Mouse (Mus musculus): Measurements from ENCODE around the gene C3. TPM values are rescaled to one million over a fixed set of nuclear protein-coding genes. Genes with fewer than 3 reads are reported as not detected.

The C3 gene
- polyA plus RNA-seq, 1 experiment from 2014 or later: not detected

DNA sequence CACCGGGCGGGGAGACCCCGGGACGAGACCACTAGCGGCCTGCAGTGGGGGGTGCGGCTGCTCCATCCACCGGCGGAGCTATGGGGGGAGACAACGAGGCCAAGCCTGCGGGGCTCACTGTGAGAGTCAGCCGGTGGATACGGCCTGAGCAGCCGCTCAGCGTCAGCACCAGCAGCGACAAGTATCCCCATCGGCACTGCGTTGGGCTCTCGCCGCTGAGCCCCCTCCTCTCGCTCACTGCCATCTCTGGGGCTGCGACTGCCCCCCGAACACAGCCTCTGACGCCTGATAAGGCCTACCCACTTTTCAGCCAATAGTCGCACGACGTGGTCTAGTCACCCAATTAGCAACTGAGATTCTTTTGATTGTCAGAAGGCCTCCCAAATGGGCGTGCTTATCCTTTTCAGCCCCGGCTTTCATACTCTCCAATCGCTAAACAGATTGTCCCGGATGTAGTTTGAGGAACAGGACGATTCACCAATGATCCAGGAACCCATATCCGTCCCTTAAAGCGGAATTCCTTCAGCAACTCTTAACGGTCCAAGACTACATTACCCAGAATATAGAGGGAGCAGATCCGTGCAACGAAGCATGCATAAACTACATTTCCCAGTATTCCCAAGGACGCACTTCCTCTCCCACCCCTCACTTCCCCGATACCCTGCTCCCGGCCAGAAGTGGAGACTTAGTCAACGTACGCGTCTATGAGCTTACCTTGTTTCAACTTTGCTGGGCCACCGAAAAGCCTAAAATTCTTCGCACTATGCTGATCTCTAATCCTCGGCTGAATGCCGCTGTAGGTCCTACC lies 19.7 kb upstream of the C3 start:
- H3K36me3 ChIP-seq: peaks cover 19% of the 10 kb centered on the region
- under 1% methylated on average over 46 of the region's 46 CpGs for WGBS
- H3K27me3 ChIP-seq (ENCODE audit: low read depth, poor library complexity, severe bottlenecking): no peaks in the 10 kb centered on the region
- peak overlapping the region; percentile 81 for H3K4me3 ChIP-seq
- peak; percentile 93 for DNase-seq (ENCODE audit: low spot score)
- peak overlapping the region; percentile 95 for H3K27ac ChIP-seq (replicated peaks)
- H3K4me1 ChIP-seq: peaks cover 38% of the 10 kb centered on the region
- no peaks in the 10 kb centered on the region for H3K9me3 ChIP-seq (replicated peaks)

DNA sequence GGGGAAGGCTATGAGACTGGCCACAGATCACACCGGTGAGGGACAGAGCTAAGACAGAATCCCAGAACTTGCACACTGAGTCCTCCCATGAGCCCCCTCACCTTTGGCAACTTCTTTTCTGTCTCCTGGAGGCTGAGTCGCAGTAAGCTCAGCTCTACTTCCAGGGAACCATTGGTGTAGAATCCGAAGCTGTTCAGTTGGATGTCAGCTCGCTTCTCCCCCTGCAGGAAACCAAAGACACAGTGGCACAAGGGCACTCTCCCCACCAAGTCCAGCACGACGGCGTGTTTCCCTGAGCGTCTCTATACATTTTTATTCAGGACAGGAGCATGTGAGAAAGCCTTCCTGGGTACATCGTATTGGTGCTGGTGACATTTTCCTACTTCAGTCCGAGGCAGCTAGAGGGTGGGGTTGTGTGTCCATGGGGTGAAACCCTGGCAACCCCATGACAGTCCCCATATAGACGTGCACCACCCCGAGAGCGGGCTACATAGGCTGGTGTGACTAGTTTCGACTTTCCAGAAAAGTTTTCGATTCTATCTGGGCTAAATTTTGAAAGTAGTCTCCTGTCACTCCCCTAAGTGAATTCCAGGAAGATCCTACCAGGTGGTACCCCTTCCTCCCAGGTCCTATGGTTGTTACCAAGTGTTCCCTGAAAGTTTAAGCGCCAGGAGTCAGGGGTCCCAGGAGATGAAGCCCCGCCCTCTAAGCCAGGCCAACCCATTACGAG lies 18.9 kb upstream of the C3 start:
- peaks cover 27% of the 10 kb centered on the region for H3K36me3 ChIP-seq
- H3K4me1 ChIP-seq: peaks cover 38% of the 10 kb centered on the region
- peak; percentile 23 for DNase-seq (ENCODE audit: low spot score)
- H3K27me3 ChIP-seq (ENCODE audit: low read depth, poor library complexity, severe bottlenecking): no peaks in the 10 kb centered on the region
- peak overlapping the region; percentile 81 for H3K4me3 ChIP-seq
- H3K9me3 ChIP-seq (replicated peaks): no peaks in the 10 kb centered on the region
- H3K27ac ChIP-seq (replicated peaks): peak overlapping the region; percentile 95
- 4% methylated on average over 18 of the region's 18 CpGs for WGBS

DNA sequence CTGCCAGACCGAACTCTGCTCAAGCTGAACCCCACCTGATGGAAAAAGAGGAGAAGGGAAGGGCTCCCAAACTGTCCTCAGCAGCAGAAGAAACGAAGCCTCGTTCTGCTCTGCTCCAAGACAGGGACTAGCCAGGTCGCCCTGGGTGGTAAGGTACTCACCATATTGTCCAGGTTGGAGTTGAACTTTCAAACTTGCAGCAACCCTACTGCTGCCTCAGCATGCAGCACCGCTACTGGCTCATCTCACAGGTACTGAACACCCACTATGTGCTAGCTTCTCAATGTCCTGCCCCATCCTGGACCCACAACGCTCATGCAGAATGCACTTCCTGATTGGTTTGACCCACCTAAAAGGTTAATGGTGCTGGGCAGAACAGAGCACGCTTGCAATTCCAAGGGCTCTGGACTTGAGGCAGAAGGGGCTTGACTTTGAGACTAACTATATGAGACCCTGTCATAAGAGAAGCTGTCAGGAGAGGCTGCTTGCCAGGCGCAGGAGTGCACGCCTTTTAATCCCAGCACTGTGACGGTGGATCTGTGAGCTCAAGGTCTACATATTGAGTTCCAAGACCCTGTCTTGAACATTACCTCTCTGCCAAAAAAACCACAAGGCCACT lies 17.5 kb upstream of the C3 start:
- no peak overlapping the region for H3K4me3 ChIP-seq
- WGBS: 91% methylated on average over 10 of the region's 10 CpGs
- peaks cover 32% of the 10 kb centered on the region for H3K36me3 ChIP-seq
- DNase-seq (ENCODE audit: low spot score): no peak
- no peaks in the 10 kb centered on the region for H3K27me3 ChIP-seq (ENCODE audit: low read depth, poor library complexity, severe bottlenecking)
- no peaks in the 10 kb centered on the region for H3K9me3 ChIP-seq (replicated peaks)
- no peak overlapping the region for H3K27ac ChIP-seq (replicated peaks)
- H3K4me1 ChIP-seq: peaks cover 29% of the 10 kb centered on the region

DNA sequence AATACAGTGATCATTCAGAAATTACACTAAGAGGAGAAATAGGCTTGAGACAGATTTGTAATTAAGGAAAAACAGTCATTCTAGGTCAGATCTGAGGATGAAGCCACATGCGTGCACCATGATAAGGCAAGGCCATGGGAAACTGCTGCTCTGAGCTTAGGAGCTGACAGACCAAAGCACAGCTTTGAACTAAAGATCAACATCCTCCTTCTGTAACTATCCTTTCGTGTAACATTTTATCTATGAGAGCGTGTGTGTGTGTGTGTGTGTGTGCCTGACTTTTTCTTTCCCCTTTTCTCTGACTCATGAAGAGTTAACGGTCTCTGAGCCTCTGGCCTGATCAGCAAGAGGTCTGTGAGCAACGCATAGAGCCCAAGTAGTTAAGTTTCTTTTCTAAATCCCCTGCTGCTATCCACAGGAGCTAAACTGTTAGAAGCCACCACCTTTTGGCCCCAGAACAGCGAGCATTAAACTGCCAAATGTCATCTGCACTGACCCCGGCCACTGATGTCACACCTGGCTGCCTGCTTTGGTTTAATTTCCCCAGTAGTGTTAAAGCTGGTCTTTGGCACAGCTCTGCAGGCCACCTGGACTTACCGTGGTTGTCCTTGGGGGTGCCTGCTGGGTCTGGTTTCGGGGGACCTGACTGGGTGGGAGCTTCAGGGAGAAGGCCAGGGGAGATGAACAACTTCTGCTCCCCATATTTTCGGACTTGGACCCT lies 15.9 kb upstream of the C3 start:
- no peaks in the 10 kb centered on the region for H3K27me3 ChIP-seq (ENCODE audit: low read depth, poor library complexity, severe bottlenecking)
- DNase-seq (ENCODE audit: low spot score): no peak
- no peaks in the 10 kb centered on the region for H3K9me3 ChIP-seq (replicated peaks)
- H3K27ac ChIP-seq (replicated peaks): no peak overlapping the region
- H3K4me1 ChIP-seq: peaks cover 17% of the 10 kb centered on the region
- H3K4me3 ChIP-seq: no peak overlapping the region
- WGBS: 68% methylated on average over 10 of the region's 10 CpGs
- H3K36me3 ChIP-seq: peaks cover 32% of the 10 kb centered on the region

DNA sequence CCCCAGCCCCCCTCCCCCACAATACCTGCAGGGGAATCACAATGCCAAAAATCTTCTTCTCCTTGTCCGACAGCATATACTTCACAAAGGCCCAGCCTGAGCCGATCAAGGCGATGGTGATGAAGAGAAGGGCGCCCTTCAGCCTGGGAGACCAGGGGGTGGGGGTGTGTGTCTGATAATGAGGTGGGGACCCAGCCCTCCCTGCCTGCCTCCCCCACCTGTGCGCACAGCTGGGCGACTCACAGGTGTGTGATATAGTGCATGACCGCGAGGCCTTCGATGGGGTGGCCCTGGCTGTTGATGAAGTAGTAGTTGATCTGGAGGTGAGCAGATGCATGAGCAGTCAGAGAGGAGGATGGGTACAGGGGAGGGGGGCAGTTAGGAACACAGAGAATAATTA lies 9.2 kb upstream of the C3 start:
- no peaks in the 10 kb centered on the region for H3K4me1 ChIP-seq
- no peak for DNase-seq (ENCODE audit: low spot score)
- no peak overlapping the region for H3K4me3 ChIP-seq
- no peak overlapping the region for H3K27ac ChIP-seq (replicated peaks)
- WGBS: 91% methylated on average over 9 of the region's 9 CpGs
- peaks cover 46% of the 10 kb centered on the region for H3K36me3 ChIP-seq
- H3K27me3 ChIP-seq (ENCODE audit: low read depth, poor library complexity, severe bottlenecking): no peaks in the 10 kb centered on the region
- H3K9me3 ChIP-seq (replicated peaks): no peaks in the 10 kb centered on the region

DNA sequence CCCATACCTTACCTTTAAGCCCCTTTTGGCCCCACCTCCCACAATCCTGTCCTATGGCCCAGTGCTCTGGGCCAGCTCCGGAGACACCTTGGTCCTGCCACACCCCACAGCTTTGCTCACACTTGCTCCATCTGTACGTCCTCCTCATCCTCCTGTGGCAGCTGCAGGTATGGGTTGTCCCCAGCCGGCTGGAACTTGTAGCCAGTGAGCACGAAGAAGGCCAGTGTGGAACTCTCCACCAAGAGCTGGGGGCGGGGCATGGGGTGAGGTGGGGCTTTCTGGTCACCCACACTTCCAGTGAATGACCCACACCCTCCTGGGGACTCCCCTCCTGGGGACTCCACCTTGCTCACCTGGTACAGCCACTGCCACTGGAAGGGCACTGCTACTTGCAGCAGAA lies 7.9 kb upstream of the C3 start:
- no peaks in the 10 kb centered on the region for H3K27me3 ChIP-seq (ENCODE audit: low read depth, poor library complexity, severe bottlenecking)
- no peak overlapping the region for H3K4me3 ChIP-seq
- no peaks in the 10 kb centered on the region for H3K9me3 ChIP-seq (replicated peaks)
- WGBS: 89% methylated on average over 5 of the region's 5 CpGs
- no peak overlapping the region for H3K27ac ChIP-seq (replicated peaks)
- H3K4me1 ChIP-seq: no peaks in the 10 kb centered on the region
- no peak for DNase-seq (ENCODE audit: low spot score)
- peaks cover 38% of the 10 kb centered on the region for H3K36me3 ChIP-seq

DNA sequence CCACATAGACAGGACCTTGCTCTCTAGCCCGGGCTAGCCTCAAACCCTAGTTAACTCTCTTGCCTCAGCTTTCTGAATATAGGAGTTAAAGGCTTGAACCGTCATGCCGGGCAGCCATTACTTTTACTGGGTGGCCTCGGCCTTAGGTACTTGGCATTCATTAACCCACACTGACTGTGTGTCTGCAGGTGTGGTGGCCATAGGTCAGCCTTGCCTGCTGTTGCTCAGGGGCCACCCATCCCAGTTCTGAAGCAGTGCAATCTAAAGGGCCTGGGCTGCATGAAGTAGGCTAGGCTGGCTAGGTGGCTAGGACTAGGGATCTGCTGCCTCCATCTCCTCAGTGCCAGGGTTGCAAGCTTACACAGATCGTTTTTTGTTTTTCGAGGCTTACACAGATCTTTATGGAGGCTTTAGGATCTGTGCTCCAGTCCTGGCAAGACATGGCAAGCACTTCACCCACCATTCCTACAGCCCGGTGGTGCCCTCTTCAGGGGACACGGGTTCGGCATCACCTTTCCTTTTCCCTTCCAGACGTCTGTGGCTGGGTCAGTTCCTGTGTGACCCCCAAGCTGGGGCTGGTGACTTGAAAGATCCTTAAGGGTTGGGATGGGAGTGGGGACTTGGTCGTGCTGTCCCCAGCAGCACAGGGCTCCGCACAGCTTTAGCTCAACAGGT lies 6.5 kb upstream of the C3 start:
- Histone ChIP-seq H3K4me3 (no peak overlapping the region), H3K4me1 (no peaks in the 10 kb centered on the region), H3K27ac (replicated peaks) (no peak overlapping the region), H3K36me3 (peaks cover 38% of the 10 kb centered on the region), H3K27me3 (ENCODE audit: low read depth, poor library complexity, severe bottlenecking) (no peaks in the 10 kb centered on the region), H3K9me3 (replicated peaks) (no peaks in the 10 kb centered on the region)
- no peak for DNase-seq (ENCODE audit: low spot score)
- 80% methylated on average over 12 of the region's 12 CpGs for WGBS

DNA sequence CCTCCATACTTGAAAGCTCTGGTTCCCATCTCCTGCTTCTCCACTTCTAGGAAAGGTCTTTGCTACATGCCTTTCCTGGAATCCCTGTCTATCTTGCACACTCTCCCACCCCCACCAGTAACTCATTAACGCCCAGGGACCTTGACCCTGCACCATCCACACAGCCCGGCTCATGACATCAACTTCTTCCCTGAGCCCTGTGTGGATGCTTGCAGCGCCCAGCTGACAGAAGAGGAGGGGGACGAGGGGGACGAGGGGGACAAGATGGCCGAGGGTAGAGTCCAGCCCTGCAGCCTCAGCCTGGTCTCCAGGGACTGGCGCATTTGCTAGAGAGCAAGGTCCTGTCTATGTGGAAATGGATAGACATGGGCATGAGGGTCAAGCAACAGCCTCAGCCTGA lies 5.1 kb upstream of the C3 start:
- DNase-seq (ENCODE audit: low spot score): no peak
- Histone ChIP-seq H3K4me1 (no peaks in the 10 kb centered on the region), H3K36me3 (peaks cover 37% of the 10 kb centered on the region), H3K9me3 (replicated peaks) (no peaks in the 10 kb centered on the region), H3K27me3 (ENCODE audit: low read depth, poor library complexity, severe bottlenecking) (no peaks in the 10 kb centered on the region), H3K27ac (replicated peaks) (no peak overlapping the region), H3K4me3 (no peak overlapping the region)
- WGBS: 65% methylated on average over 7 of the region's 7 CpGs

DNA sequence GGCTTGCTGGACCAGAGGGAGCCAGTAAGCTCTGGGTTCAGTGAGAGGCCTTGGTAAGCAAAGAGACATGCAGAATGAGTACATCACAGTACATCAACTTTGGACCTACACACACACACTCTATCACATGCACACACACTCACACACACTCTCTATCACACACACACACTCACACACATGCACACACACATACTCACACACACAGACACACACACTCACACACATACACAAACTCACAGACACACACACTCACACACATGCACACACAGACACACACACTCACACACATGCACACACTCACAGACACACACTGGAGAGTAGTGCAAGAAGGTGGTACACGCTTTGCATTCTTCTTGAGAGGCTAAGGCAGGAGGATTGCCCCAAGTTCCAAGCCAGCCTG lies 4.3 kb upstream of the C3 start:
- no peak overlapping the region for H3K27ac ChIP-seq (replicated peaks)
- 83% methylated on average over 1 of the region's 1 CpGs for WGBS
- no peaks in the 10 kb centered on the region for H3K4me1 ChIP-seq
- H3K9me3 ChIP-seq (replicated peaks): no peaks in the 10 kb centered on the region
- no peaks in the 10 kb centered on the region for H3K27me3 ChIP-seq (ENCODE audit: low read depth, poor library complexity, severe bottlenecking)
- no peak overlapping the region for H3K4me3 ChIP-seq
- peaks cover 29% of the 10 kb centered on the region for H3K36me3 ChIP-seq
- no peak for DNase-seq (ENCODE audit: low spot score)

DNA sequence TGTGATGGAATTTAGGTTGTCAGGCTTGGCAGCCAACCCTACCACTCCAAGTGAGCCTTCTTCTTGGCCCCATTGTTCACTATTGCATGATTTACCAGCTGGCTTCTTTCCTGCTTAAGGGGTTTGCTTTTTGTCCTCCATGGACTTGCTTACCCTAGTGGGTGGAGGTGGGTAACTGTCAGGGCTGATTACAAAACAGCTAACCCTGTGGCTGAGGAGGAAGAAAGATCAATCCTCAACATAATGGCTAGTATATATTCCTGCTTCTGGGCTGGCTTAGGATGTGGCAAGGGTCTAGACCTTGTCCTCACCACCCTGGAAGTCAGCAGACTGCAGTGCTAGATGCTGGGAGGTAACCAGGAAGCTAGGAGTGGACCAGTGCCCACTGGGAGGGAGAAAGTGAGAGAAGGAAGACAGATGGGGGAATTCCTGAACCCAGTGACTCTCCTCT lies 3.4 kb upstream of the C3 start:
- no peak overlapping the region for H3K4me3 ChIP-seq
- H3K27me3 ChIP-seq (ENCODE audit: low read depth, poor library complexity, severe bottlenecking): no peaks in the 10 kb centered on the region
- H3K27ac ChIP-seq (replicated peaks): no peak overlapping the region
- no peaks in the 10 kb centered on the region for H3K4me1 ChIP-seq
- no peak for DNase-seq (ENCODE audit: low spot score)
- H3K36me3 ChIP-seq: peaks cover 20% of the 10 kb centered on the region
- no peaks in the 10 kb centered on the region for H3K9me3 ChIP-seq (replicated peaks)

DNA sequence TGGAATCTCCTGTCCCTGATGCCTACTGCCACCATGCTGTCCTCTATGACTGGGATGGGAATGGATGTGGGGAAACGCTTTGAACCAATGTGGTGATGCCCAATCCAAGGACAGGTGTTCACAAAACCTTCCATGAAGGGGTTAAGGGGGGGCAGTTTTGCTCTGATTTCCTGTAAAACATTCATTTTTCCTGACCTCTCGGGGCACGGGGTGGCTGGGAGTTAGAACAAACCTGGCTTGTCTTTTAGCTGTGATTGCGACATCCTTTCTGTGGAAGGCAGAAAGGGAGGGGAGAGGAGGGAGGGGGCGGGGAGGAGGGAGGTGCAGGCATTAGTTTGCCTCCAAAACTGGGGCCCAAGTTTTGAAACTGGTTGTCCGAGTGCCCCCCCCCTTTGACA lies 2.8 kb upstream of the C3 start:
- Histone ChIP-seq H3K27me3 (ENCODE audit: low read depth, poor library complexity, severe bottlenecking) (no peaks in the 10 kb centered on the region), H3K9me3 (replicated peaks) (no peaks in the 10 kb centered on the region), H3K4me1 (no peaks in the 10 kb centered on the region), H3K27ac (replicated peaks) (no peak overlapping the region), H3K4me3 (no peak overlapping the region), H3K36me3 (peaks cover 14% of the 10 kb centered on the region)
- WGBS: 74% methylated on average over 6 of the region's 6 CpGs
- no peak for DNase-seq (ENCODE audit: low spot score)

Measured in midbrain, embryonic 10.5 days (tissue).